Mouse (Mus musculus) heart, postnatal 36 days (tissue): Measurements from ENCODE around the gene Noc2l. TPM values are rescaled to one million over a fixed set of nuclear protein-coding genes. Genes with fewer than 3 reads are reported as not detected.
A peak's percentile ranks its signal among the peaks of the same experiment; 100 is the strongest.

ENCODE experiments used
- DNase-seq, 2 experiments: peaks; one replicate each; pipeline ENCODE4 v3.0.0; 2021 to 2022
- intact Hi-C: fragments of 180-260 bp; cut with DNase I; formaldehyde crosslinking; loops from one replicate; pipeline ENCODE4 v1.15.1; 2025
- total RNA-seq, 2 experiments: library from RNA; stranded (reverse); gene quantifications; 2 replicates each; pipeline ENCODE4 v1.2.3; 2021

Gene Noc2l
- 10 to 100 TPM; 25.0 to 25.9 TPM for total RNA-seq

- intact Hi-C loops, result loop anchor here (2.0 kb wide), 1 partner anchor 127 kb away; the partner anchor contains the start of gene 9430015G10Rik
- DNase-seq, result peak; percentile 89 to 92
These were observed at the start of gene Noc2l for GRCm38 (mm10) chr4:156235808-156236533. Gene Noc2l (plus strand): TSS chr4:156236010.

GRCm38 (mm10) chr4:156188162-156188810 is 47.5 kb upstream of the Noc2l start:
- intact Hi-C loops, result no loop called here
- no peak for DNase-seq

GRCm38 (mm10) chr4:156188811-156189323 is 46.9 kb upstream of the Noc2l start:
- no peak for DNase-seq
- intact Hi-C loops, result no loop called here

GRCm38 (mm10) chr4:156192421-156193199 is 43.2 kb upstream of the Noc2l start:
- intact Hi-C loops, result loop anchor here (5.0 kb wide), 1 partner anchor 80 kb away; no protein-coding TSS in a partner anchor
- peak in 1 of 2 experiments; percentile 42 for DNase-seq

- DNase-seq, result no peak
- intact Hi-C loops, result loop anchor here (5.0 kb wide), 1 partner anchor 81 kb away; no protein-coding TSS in a partner anchor
These were observed 42.6 kb upstream of the Noc2l start for GRCm38 (mm10) chr4:156193200-156193590.

GRCm38 (mm10) chr4:156193906-156194305 is 41.9 kb upstream of the Noc2l start:
- intact Hi-C loops, result loop anchor here (5.0 kb wide), 1 partner anchor 82 kb away; no protein-coding TSS in a partner anchor
- DNase-seq, result no peak

- no peak for DNase-seq
- intact Hi-C loops, result loop anchor here (5.0 kb wide), 1 partner anchor 82 kb away; no protein-coding TSS in a partner anchor
These were observed 41.5 kb upstream of the Noc2l start for GRCm38 (mm10) chr4:156194346-156194745.

- intact Hi-C loops, result loop anchor here (5.0 kb wide), 1 partner anchor 164 kb away; no protein-coding TSS in a partner anchor
- peak; percentile 56 to 63 for DNase-seq
These were observed 39.6 kb upstream of the Noc2l start for GRCm38 (mm10) chr4:156195927-156196870.

- DNase-seq, result peak; percentile 76 to 80
- intact Hi-C loops, result loop anchor here (5.0 kb wide), 1 partner anchor 165 kb away; no protein-coding TSS in a partner anchor
These were observed 38.5 kb upstream of the Noc2l start, which contains the start of gene Agrn for GRCm38 (mm10) chr4:156197131-156197828. Gene Agrn (minus strand): TSS chr4:156197488.

- peak; percentile 87 to 88 for DNase-seq
- intact Hi-C loops, result loop anchor here (5.0 kb wide), 1 partner anchor 166 kb away; no protein-coding TSS in a partner anchor
These were observed 38.0 kb upstream of the Noc2l start for GRCm38 (mm10) chr4:156197829-156198205.

- peak in 1 of 2 experiments; percentile 25 for DNase-seq
- intact Hi-C loops, result no loop called here
These were observed 35.0 kb upstream of the Noc2l start, which contains the start of gene Isg15 for GRCm38 (mm10) chr4:156200623-156201475. Gene Isg15 (minus strand): TSS chr4:156200818.

- peak in 1 of 2 experiments; percentile 22 for DNase-seq
- intact Hi-C loops, result no loop called here
These were observed 33.3 kb upstream of the Noc2l start for GRCm38 (mm10) chr4:156202462-156202893.

- intact Hi-C loops, result loop anchor here (1.0 kb wide), 1 partner anchor 31 kb away; the partner anchor contains the start of gene Plekhn1
- peak; percentile 74 to 78 for DNase-seq
These were observed 32.8 kb upstream of the Noc2l start, which contains the start of gene AW011738 for GRCm38 (mm10) chr4:156203001-156203412. Gene AW011738 (plus strand): TSS chr4:156203304.

GRCm38 (mm10) chr4:156203413-156204131 is 32.2 kb upstream of the Noc2l start:
- DNase-seq, result no peak
- intact Hi-C loops, result loop anchor here (1.0 kb wide), 1 partner anchor 31 kb away; the partner anchor contains the start of gene Plekhn1

GRCm38 (mm10) chr4:156208872-156209271 is 26.9 kb upstream of the Noc2l start:
- no peak for DNase-seq
- intact Hi-C loops, result no loop called here

- no peak for DNase-seq
- intact Hi-C loops, result no loop called here
These were observed 25.7 kb upstream of the Noc2l start for GRCm38 (mm10) chr4:156209963-156210635.
